Comparison of ENCODE assay signal across 20 mouse cellular contexts in genomic region chr2:41024389-41024788, GRCm38 (mm10).
DNase-seq lines count a peak whose midpoint lies in the region; ATAC-seq lines count a peak whose summit lies in the region.
"Had no signal": no experiment of that assay in that cellular context is flagged by ENCODE, and none has a peak within 500 bp of the region (broad histone marks: within the 10 kb centered on the region; RNA-seq: fewer than 3 reads in every experiment).

No protein-coding gene starts in this region.

- no peak for DNase-seq in hindbrain, embryonic 11.5 days (ENCODE audit: low spot score)
- DNase-seq in neural tube, embryonic 10.5 days (ENCODE audit: extremely low spot score, low spot score): no peak
- DNase-seq: adrenal gland, postnatal 10 days; adrenal gland, postnatal 36 days; cerebellum, adult 11 months; cerebellum, adult 2 months; cerebellum, adult 9-11 months; cerebellum, postnatal 25 days; forebrain, postnatal 0 days; gastrocnemius, adult 2 months; gastrocnemius, postnatal 14 days; heart, adult 11 months had no signal

- no peaks in the 10 kb centered on the region for H3K27me3 ChIP-seq in hindbrain, embryonic 16.5 days (replicated peaks; ENCODE audit: control insufficient read depth, insufficient read depth, low read length)
- H3K27me3 ChIP-seq in hindbrain, embryonic 11.5 days (ENCODE audit: control insufficient read depth, insufficient read depth, low read length): no peaks in the 10 kb centered on the region
- H3K27me3 ChIP-seq in neural tube, embryonic 12.5 days (replicated peaks): no peaks in the 10 kb centered on the region
- no peaks in the 10 kb centered on the region for H3K27me3 ChIP-seq in neural tube, embryonic 14.5 days (ENCODE audit: control insufficient read depth, insufficient read depth, low read length)
- H3K27me3 ChIP-seq: embryonic facial prominence, embryonic 12.5 days; embryonic facial prominence, embryonic 15.5 days had no signal

- H3K36me3 ChIP-seq in hindbrain, embryonic 16.5 days (ENCODE audit: control insufficient read depth, insufficient read depth, low read length): no peaks in the 10 kb centered on the region
- H3K36me3 ChIP-seq in hindbrain, embryonic 11.5 days (ENCODE audit: control insufficient read depth, insufficient read depth, low read length): no peaks in the 10 kb centered on the region
- H3K36me3 ChIP-seq in neural tube, embryonic 12.5 days: no peaks in the 10 kb centered on the region
- no peaks in the 10 kb centered on the region for H3K36me3 ChIP-seq in neural tube, embryonic 14.5 days (ENCODE audit: control insufficient read depth, insufficient read depth, low read length)
- H3K36me3 ChIP-seq: embryonic facial prominence, embryonic 12.5 days; embryonic facial prominence, embryonic 15.5 days had no signal

- H3K27ac ChIP-seq in hindbrain, embryonic 16.5 days (ENCODE audit: low read depth, low read length): no peak overlapping the region
- H3K27ac ChIP-seq in hindbrain, embryonic 11.5 days (ENCODE audit: low read depth, low read length): no peak overlapping the region
- H3K27ac ChIP-seq in neural tube, embryonic 12.5 days: no peak overlapping the region
- H3K27ac ChIP-seq in neural tube, embryonic 14.5 days (ENCODE audit: low read depth, low read length): no peak overlapping the region
- H3K27ac ChIP-seq: embryonic facial prominence, embryonic 12.5 days; embryonic facial prominence, embryonic 15.5 days; gastrocnemius, adult 2 months had no signal

- no peak overlapping the region for H3K4me2 ChIP-seq in hindbrain, embryonic 16.5 days (ENCODE audit: low read length)
- no peak overlapping the region for H3K4me2 ChIP-seq in hindbrain, embryonic 11.5 days (replicated peaks; ENCODE audit: low read depth, low read length)
- H3K4me2 ChIP-seq in neural tube, embryonic 12.5 days (replicated peaks): no peak overlapping the region
- H3K4me2 ChIP-seq in neural tube, embryonic 14.5 days (ENCODE audit: low read depth, low read length): no peak overlapping the region
- H3K4me2 ChIP-seq: embryonic facial prominence, embryonic 12.5 days; embryonic facial prominence, embryonic 15.5 days; heart, embryonic 11.5 days had no signal

- peak; percentile 37; the same call in 1 of the 2 replicates for ATAC-seq in hindbrain, embryonic 16.5 days
- no peak for ATAC-seq in hindbrain, embryonic 11.5 days (ENCODE audit: low FRiP score)
- ATAC-seq in neural tube, embryonic 12.5 days (ENCODE audit: low FRiP score, low read depth): 0 out of 2 replicates have a peak, but pooled peaks have one; percentile 48
- ATAC-seq in neural tube, embryonic 14.5 days (ENCODE audit: low read depth): peak; percentile 44; the same call in 1 of the 2 replicates
- ATAC-seq in activated CD4-positive, CD25-positive, alpha-beta regulatory T cell, adult 4 months: no peak
- ATAC-seq: forebrain, embryonic 14.5 days; forebrain, postnatal 0 days had no signal

- no peaks in the 10 kb centered on the region for H3K4me1 ChIP-seq in hindbrain, embryonic 16.5 days (ENCODE audit: control insufficient read depth, insufficient read depth, low read depth, low read length)
- no peaks in the 10 kb centered on the region for H3K4me1 ChIP-seq in hindbrain, embryonic 11.5 days (replicated peaks; ENCODE audit: control insufficient read depth, insufficient read depth, low read length)
- H3K4me1 ChIP-seq in neural tube, embryonic 12.5 days: no peaks in the 10 kb centered on the region
- no peaks in the 10 kb centered on the region for H3K4me1 ChIP-seq in neural tube, embryonic 14.5 days (ENCODE audit: control insufficient read depth, insufficient read depth, low read length)
- H3K4me1 ChIP-seq: embryonic facial prominence, embryonic 12.5 days; embryonic facial prominence, embryonic 15.5 days had no signal

- no peak overlapping the region for H3K9ac ChIP-seq in hindbrain, embryonic 16.5 days (ENCODE audit: low read depth, low read length)
- H3K9ac ChIP-seq in hindbrain, embryonic 11.5 days (ENCODE audit: low read depth, low read length): no peak overlapping the region
- no peak overlapping the region for H3K9ac ChIP-seq in neural tube, embryonic 12.5 days
- H3K9ac ChIP-seq in neural tube, embryonic 14.5 days (replicated peaks; ENCODE audit: low read depth, low read length): no peak overlapping the region
- H3K9ac ChIP-seq: embryonic facial prominence, embryonic 12.5 days; embryonic facial prominence, embryonic 15.5 days; forebrain, postnatal 0 days had no signal

- H3K9me3 ChIP-seq in hindbrain, embryonic 16.5 days (ENCODE audit: control insufficient read depth, low read length): no peaks in the 10 kb centered on the region
- H3K9me3 ChIP-seq in hindbrain, embryonic 11.5 days (ENCODE audit: control insufficient read depth, low read length): no peaks in the 10 kb centered on the region
- H3K9me3 ChIP-seq in neural tube, embryonic 12.5 days: no peaks in the 10 kb centered on the region
- no peaks in the 10 kb centered on the region for H3K9me3 ChIP-seq in neural tube, embryonic 14.5 days (ENCODE audit: control insufficient read depth, low read length)
- H3K9me3 ChIP-seq: embryonic facial prominence, embryonic 12.5 days; embryonic facial prominence, embryonic 15.5 days had no signal

- H3K4me3 ChIP-seq in hindbrain, embryonic 16.5 days (ENCODE audit: low read length): no peak overlapping the region
- H3K4me3 ChIP-seq in hindbrain, embryonic 11.5 days (ENCODE audit: low read depth, low read length): no peak overlapping the region
- no peak overlapping the region for H3K4me3 ChIP-seq in neural tube, embryonic 12.5 days
- no peak overlapping the region for H3K4me3 ChIP-seq in neural tube, embryonic 14.5 days (ENCODE audit: low read depth, low read length)
- H3K4me3 ChIP-seq: embryonic facial prominence, embryonic 12.5 days; embryonic facial prominence, embryonic 15.5 days; gastrocnemius, adult 2 months had no signal

- WGBS in hindbrain, embryonic 16.5 days: 63% methylated on average over 2 of the region's 2 CpGs
- WGBS in hindbrain, embryonic 11.5 days: 85% methylated on average over 2 of the region's 2 CpGs
- WGBS in neural tube, embryonic 12.5 days: 78% methylated on average over 2 of the region's 2 CpGs
- 68% methylated on average over 2 of the region's 2 CpGs for WGBS in neural tube, embryonic 14.5 days

Comparison
In these comparisons a context has a peak if more than half of its experiments do, and no peak if none do; other contexts are left out.
1. ATAC-seq: peak in hindbrain, embryonic 16.5 days (single experiment), neural tube, embryonic 12.5 days (single experiment) and neural tube, embryonic 14.5 days (single experiment); none in hindbrain, embryonic 11.5 days (single experiment) and activated CD4-positive, CD25-positive, alpha-beta regulatory T cell, adult 4 months (single experiment).